Mouse (Mus musculus) hematopoietic stem cell, adult 5-6 weeks (primary cell): Measurements from ENCODE around the gene Upk1b. TPM values are rescaled to one million over a fixed set of nuclear protein-coding genes. Genes with fewer than 3 reads are reported as not detected.
A peak's percentile ranks its signal among the peaks of the same experiment; 100 is the strongest.

Experiments
- ATAC-seq, 2 experiments: fragments of 125-278 bp in 1 of 2; replicated peaks in 1 of 2; 2 replicates each; pipeline ENCODE4 v1.8.0; 2016 to 2017; ENCODE audit warnings: inconsistent platforms in 2 of 2, mild to moderate bottlenecking in 2 of 2, moderate number of reproducible peaks in 2 of 2, low read depth in 1 of 2, moderate TSS enrichment in 1 of 2; ENCODE audit not compliant: low FRiP score in 2 of 2, poor library complexity in 2 of 2, severe bottlenecking in 2 of 2, insufficient read depth in 1 of 2, low TSS enrichment in 1 of 2
- total RNA-seq: library from RNA; stranded (forward); fragments of 172-1452, 232-1000 nt; gene quantifications from 2 replicates; pipeline ENCODE4 v1.2.3, GENCODE M21; 2017

The Upk1b gene
- total RNA-seq, 1 experiment from 2014 or later, result not detected

- ATAC-seq, result peak; percentile 66 to 88
Measured at GRCm38 (mm10) chr16:38742113-38742658, 57.9 kb downstream of the Upk1b start, which contains the start of gene B4galt4. TSS of gene B4galt4 (plus strand) at chr16:38742264.

DNA sequence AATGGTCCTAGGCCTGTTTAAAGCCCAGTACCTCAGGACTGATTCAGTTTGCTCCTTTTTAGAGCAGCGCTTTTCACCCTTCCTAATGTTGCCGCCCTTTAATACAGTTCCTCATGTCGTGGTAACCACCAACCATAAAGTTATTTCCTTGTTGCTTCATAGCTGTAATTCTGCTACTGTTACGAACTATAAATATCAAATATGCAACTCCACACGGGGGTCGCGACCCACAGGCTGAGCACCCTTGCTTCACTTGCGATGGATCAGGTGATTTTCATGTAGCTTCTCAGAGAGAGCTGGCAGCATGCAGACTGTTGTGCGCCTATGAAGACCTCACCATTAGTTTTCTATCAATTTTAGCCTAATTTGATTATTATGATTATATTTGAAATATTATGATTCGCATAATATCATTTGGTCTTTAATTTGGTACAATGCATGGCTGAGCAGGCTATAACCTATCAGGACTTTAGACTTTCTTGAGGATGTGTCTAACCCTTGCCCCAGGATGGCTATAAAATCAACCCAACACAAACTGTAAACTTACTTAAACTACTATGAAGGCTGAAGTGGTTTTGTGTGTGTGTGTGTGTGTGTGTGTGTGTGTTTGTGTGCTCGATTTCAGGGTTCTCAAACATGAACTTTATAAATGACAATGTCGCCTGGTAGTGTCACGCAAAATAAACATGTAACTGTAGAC, 58.8 kb downstream of the Upk1b start:
- no peak for ATAC-seq

- ATAC-seq, result peak; percentile 91 to 96
Measured at GRCm38 (mm10) chr16:38730921-38731320, 69.2 kb downstream of the Upk1b start.

GRCm38 (mm10) chr16:38729610-38730288, 70.4 kb downstream of the Upk1b start:
- peak; percentile 77 to 80 for ATAC-seq

DNA sequence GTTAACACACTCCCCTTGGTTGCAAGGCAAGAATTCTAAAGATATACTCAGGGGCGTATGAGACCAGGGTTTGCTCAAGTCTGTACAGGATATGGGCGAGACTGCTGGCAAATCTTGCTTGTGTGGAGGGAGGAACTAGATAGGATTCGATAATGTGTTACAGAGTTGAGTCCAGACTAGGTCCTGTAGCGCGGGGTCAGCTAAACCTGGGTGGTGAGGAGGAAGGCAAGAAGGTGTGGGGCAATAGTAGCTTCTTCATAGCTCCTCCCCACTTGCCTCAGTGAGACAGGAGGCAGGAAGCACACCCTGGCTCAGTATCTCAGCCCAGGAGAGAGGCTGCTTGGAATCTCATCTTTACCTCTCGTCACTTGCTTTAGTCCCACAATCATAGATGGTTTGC, 71.0 kb downstream of the Upk1b start:
- ATAC-seq, result no peak

- no peak for ATAC-seq
Measured at GRCm38 (mm10) chr16:38728576-38729132, 71.5 kb downstream of the Upk1b start.

DNA sequence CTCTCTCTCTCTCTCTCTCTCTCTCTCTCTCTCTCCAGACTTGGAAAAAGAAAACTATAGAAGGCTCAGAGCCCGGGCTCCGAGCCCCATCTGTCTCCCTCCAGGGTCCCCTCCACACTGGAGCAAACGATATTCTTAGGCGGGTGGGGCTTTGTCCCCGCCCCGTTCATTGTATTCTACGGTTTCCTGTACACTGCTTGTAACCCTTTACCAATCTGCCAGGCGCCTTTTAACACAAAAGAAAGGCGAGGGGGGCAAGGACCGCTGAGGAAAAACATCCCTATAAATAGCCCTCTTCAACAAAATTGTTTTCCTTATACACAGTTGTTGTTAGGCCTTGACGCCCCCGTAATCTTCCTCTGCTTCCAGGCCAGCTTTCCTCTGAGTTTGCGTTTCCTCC, 75.2 kb downstream of the Upk1b start:
- ATAC-seq, result no peak

DNA sequence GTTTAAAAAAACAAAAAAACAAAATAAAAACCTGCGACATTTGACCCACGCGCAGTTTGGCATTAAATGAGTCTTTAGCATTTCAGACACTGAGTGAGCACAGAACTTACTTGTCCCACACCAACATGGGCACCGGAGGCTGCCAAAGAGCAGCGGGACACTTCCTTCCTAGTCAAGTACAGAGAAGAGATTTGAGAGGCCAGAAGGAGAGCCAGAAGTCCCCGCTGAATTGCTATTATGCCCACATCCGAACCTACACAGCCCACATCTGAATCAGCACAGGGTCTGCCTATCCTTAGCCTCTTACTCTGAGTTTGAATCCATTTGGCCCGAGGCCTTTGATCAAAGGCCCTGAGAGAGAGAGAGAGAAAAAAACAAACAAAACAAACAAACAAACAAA, 75.9 kb downstream of the Upk1b start:
- ATAC-seq, result peak in 1 of 2 experiments; percentile 48; a peak in 3 of 4 replicates

Other genes with a start within 250 kb of the Upk1b start
- gene Tmem39a, start 241.6 kb downstream of the Upk1b start, total RNA-seq, result 44.7 and 76.6 TPM in 2 replicates
- 4.7 and 5.4 TPM in 2 replicates for gene Arhgap31, start 87.1 kb downstream of the Upk1b start, total RNA-seq
- 29.8 and 37.3 TPM in 2 replicates for gene B4galt4, start 58.1 kb downstream of the Upk1b start, total RNA-seq
- not detected in 2 replicates for gene 4930435E12Rik, start 28.4 kb upstream of the Upk1b start, total RNA-seq
- 0.10 TPM in 1 of 2 replicates, not detected in the other for gene Igsf11, start 92.3 kb upstream of the Upk1b start, total RNA-seq